Mouse (Mus musculus) heart, embryonic 16.5 days (tissue): ENCODE data around the gene Nyap1. TPM values are rescaled to one million over a fixed set of nuclear protein-coding genes. Genes with fewer than 3 reads are reported as not detected.

ENCODE experiments used
- ATAC-seq: fragments of 200-750 bp; cut with Nextera tagmentation; replicated peaks from 2 replicates; pipeline ENCODE4 v1.8.0; 2017; ENCODE audit warnings: moderate number of reproducible peaks; ENCODE audit not compliant: insufficient read depth, low FRiP score; ENCODE audit errors: extremely low read depth
- H3K27ac ChIP-seq: fragments of 300-500 bp; sonication (generic); 2 replicates; pipeline ENCODE4 v1.5.1; 2014; ENCODE audit warnings: mild to moderate bottlenecking, low read length, control low read depth, moderate library complexity
- H3K27me3 ChIP-seq: fragments of 300-500 bp; sonication (generic); 2 replicates; pipeline ENCODE4 v1.6.1; 2014; ENCODE audit warnings: low read length, mixed read lengths; ENCODE audit not compliant: control insufficient read depth, insufficient read depth
- H3K36me3 ChIP-seq: fragments of 300-500 bp; sonication (generic); 2 replicates; pipeline ENCODE4 v1.6.1; 2014; ENCODE audit not compliant: control insufficient read depth, insufficient read depth
- H3K4me1 ChIP-seq: fragments of 300-500 bp; sonication (generic); 2 replicates; pipeline ENCODE4 v1.6.1; 2014; ENCODE audit warnings: low read length, mixed read lengths; ENCODE audit not compliant: control insufficient read depth, insufficient read depth
- H3K4me2 ChIP-seq: fragments of 300-500 bp; sonication (generic); 2 replicates; pipeline ENCODE4 v1.6.1; 2014; ENCODE audit warnings: low read depth, mild to moderate bottlenecking, control low read depth, low read length
- H3K4me3 ChIP-seq: fragments of 300-500 bp; sonication (generic); 2 replicates; pipeline ENCODE4 v1.5.1; 2014; ENCODE audit warnings: mild to moderate bottlenecking, control low read depth, low read length
- H3K9ac ChIP-seq: fragments of 300-500 bp; sonication (generic); 2 replicates; pipeline ENCODE4 v1.6.1; 2014; ENCODE audit warnings: low read length, control low read depth
- H3K9me3 ChIP-seq: fragments of 300-500 bp; sonication (generic); replicated peaks from 2 replicates; pipeline ENCODE4 v1.6.1; 2016; ENCODE audit warnings: low read length; ENCODE audit not compliant: control insufficient read depth
- WGBS: fragments of 180-500 bp; shearing (Covaris S2); extraction: QIAGEN DNeasy Blood & Tissue Kit; methylation state at CpG from one replicate; pipeline ENCODE4 v1.1.7; 2014; 5-methylcytosine and 5-hydroxymethylcytosine counted together
- polyA plus RNA-seq: library from polyadenylated mRNA; unstranded; fragments of >200 nt; fragmentation: Nextera tagmentation; extraction: Ambion mirVana; gene quantifications from 2 replicates; pipeline ENCODE4 v1.2.1, GENCODE M21; 2015

Gene Nyap1
- 1.6 and 1.9 TPM in 2 replicates for polyA plus RNA-seq

GRCm38 (mm10) chr5:137741023-137741931, at the start of gene Nyap1:
Gene Nyap1, minus strand, starts transcription at chr5:137741607.
- Histone ChIP-seq H3K27ac (peak within 1 kb of the TSS; percentile 74), H3K4me3 (peak within 1 kb of the TSS; percentile 73), H3K27me3 (no peaks in the 10 kb centered on the region), H3K9ac (peak within 1 kb of the TSS; percentile 82), H3K9me3 (no peaks in the 10 kb centered on the region), H3K4me2 (peak within 1 kb of the TSS; percentile 93), H3K36me3 (no peaks in the 10 kb centered on the region), H3K4me1 (peaks cover 13% of the 10 kb centered on the region)
- under 1% methylated on average over 69 of the region's 71 CpGs for WGBS
- ATAC-seq, result peak; percentile 80

- 92% methylated on average over 2 of the region's 2 CpGs for WGBS
- H3K9me3 ChIP-seq, result peaks cover 3% of the 10 kb centered on the region; the same call in 1 of the 2 replicates
These were observed 47.6 kb upstream of the Nyap1 start for GRCm38 (mm10) chr5:137788946-137789531.

GRCm38 (mm10) chr5:137788171-137788570, 46.8 kb upstream of the Nyap1 start:
- peaks cover 3% of the 10 kb centered on the region; the same call in 1 of the 2 replicates for H3K9me3 ChIP-seq
- H3K9ac ChIP-seq, result no peak overlapping the region
- H3K36me3 ChIP-seq, result peaks cover under 1% of the 10 kb centered on the region
- peak overlapping the region; percentile 87 for H3K4me2 ChIP-seq
- peaks cover 21% of the 10 kb centered on the region for H3K4me1 ChIP-seq
- WGBS, result 68% methylated on average over 24 of the region's 24 CpGs
- no peaks in the 10 kb centered on the region for H3K27me3 ChIP-seq
- no peak for ATAC-seq
- no peak overlapping the region for H3K27ac ChIP-seq
- H3K4me3 ChIP-seq, result peak overlapping the region; percentile 64

More at GRCm38 (mm10) chr5:137788946-137789531, 47.6 kb upstream of the Nyap1 start:
- no peaks in the 10 kb centered on the region; the same call in 1 of the 2 replicates for H3K36me3 ChIP-seq
- ATAC-seq, result no peak
- H3K4me1 ChIP-seq, result peaks cover 13% of the 10 kb centered on the region
- H3K27ac ChIP-seq, result no peak overlapping the region
- H3K4me2 ChIP-seq, result no peak overlapping the region
- no peak overlapping the region for H3K4me3 ChIP-seq
- H3K27me3 ChIP-seq, result no peaks in the 10 kb centered on the region
- H3K9ac ChIP-seq, result no peak overlapping the region

GRCm38 (mm10) chr5:137787151-137787928, 45.9 kb upstream of the Nyap1 start, which contains the start of the genes Mepce and Zcwpw1:
Gene Mepce, minus strand, starts transcription at chr5:137787655.
Gene Zcwpw1, plus strand, starts transcription at chr5:137787798.
- Histone ChIP-seq H3K36me3 (peaks cover 8% of the 10 kb centered on the region), H3K27me3 (no peaks in the 10 kb centered on the region), H3K4me2 (peak within 1 kb of the TSS; percentile 90), H3K4me3 (peak within 1 kb of the TSS; percentile 84), H3K9ac (peak within 1 kb of the TSS; percentile 91), H3K9me3 (peaks cover 3% of the 10 kb centered on the region; the same call in 1 of the 2 replicates), H3K4me1 (peaks cover 26% of the 10 kb centered on the region), H3K27ac (peak within 1 kb of the TSS; percentile 100)
- ATAC-seq, result peak; percentile 61
- WGBS, result under 1% methylated on average over 48 of the region's 48 CpGs

- Histone ChIP-seq H3K27me3 (no peaks in the 10 kb centered on the region), H3K4me2 (peak overlapping the region; percentile 90), H3K36me3 (peaks cover 19% of the 10 kb centered on the region), H3K27ac (peak overlapping the region; percentile 100), H3K4me3 (peak overlapping the region; percentile 84), H3K9me3 (peaks cover 3% of the 10 kb centered on the region; the same call in 1 of the 2 replicates), H3K9ac (peak overlapping the region; percentile 91), H3K4me1 (peaks cover 26% of the 10 kb centered on the region)
- ATAC-seq, result peak; percentile 91
- WGBS, result under 1% methylated on average over 79 of the region's 79 CpGs
These were observed 44.9 kb upstream of the Nyap1 start for GRCm38 (mm10) chr5:137786109-137786942.

GRCm38 (mm10) chr5:137785164-137786031, 44.0 kb upstream of the Nyap1 start:
- WGBS, result 2% methylated on average over 52 of the region's 62 CpGs
- H3K27ac ChIP-seq, result peak overlapping the region; percentile 100
- peak overlapping the region; percentile 91 for H3K9ac ChIP-seq
- H3K4me2 ChIP-seq, result peak overlapping the region; percentile 90
- peaks cover 3% of the 10 kb centered on the region; the same call in 1 of the 2 replicates for H3K9me3 ChIP-seq
- peaks cover 25% of the 10 kb centered on the region for H3K36me3 ChIP-seq
- H3K4me1 ChIP-seq, result peaks cover 27% of the 10 kb centered on the region
- peak overlapping the region; percentile 84 for H3K4me3 ChIP-seq
- ATAC-seq, result peak; percentile 2
- no peaks in the 10 kb centered on the region for H3K27me3 ChIP-seq

GRCm38 (mm10) chr5:137784546-137784945, 43.1 kb upstream of the Nyap1 start:
- peaks cover 35% of the 10 kb centered on the region for H3K4me1 ChIP-seq
- H3K4me2 ChIP-seq, result peak overlapping the region; percentile 90
- no peaks in the 10 kb centered on the region for H3K27me3 ChIP-seq
- H3K27ac ChIP-seq, result no peak overlapping the region
- H3K9ac ChIP-seq, result peak overlapping the region; percentile 91
- H3K9me3 ChIP-seq, result peaks cover 3% of the 10 kb centered on the region; the same call in 1 of the 2 replicates
- ATAC-seq, result no peak
- peak overlapping the region; percentile 84 for H3K4me3 ChIP-seq
- H3K36me3 ChIP-seq, result peaks cover 29% of the 10 kb centered on the region
- 67% methylated on average over 14 of the region's 14 CpGs for WGBS
